Mouse (Mus musculus): ENCODE data around the gene Ppox. TPM values are rescaled to one million over a fixed set of nuclear protein-coding genes. Genes with fewer than 3 reads are reported as not detected.
A peak's percentile ranks its signal among the peaks of the same experiment; 100 is the strongest.

Ppox gene
- polyA plus RNA-seq, 1 experiment from 2014 or later: 56.0 TPM

GRCm38 (mm10) chr1:171272086-171272485 is 8.9 kb downstream of the Ppox start:
- ATAC-seq: no peak
- H3K36me3 ChIP-seq: peaks cover 54% of the 10 kb centered on the region
- H3K27ac ChIP-seq: no peak overlapping the region
- 98% methylated on average over 3 of the region's 3 CpGs for WGBS
- 0 out of 2 replicates have a peak overlapping the region, but pooled peaks have one; percentile 62 for H3K4me3 ChIP-seq (replicated peaks)
- no peak overlapping the region for H3K9ac ChIP-seq (replicated peaks)
- H3K4me2 ChIP-seq (replicated peaks): 0 out of 2 replicates have a peak overlapping the region, but pooled peaks have one; percentile 96
- H3K9me3 ChIP-seq: no peaks in the 10 kb centered on the region
- H3K27me3 ChIP-seq: 0 out of 2 replicates have a peak, but pooled peaks cover under 1% of the 10 kb centered on the region
- peaks cover 20% of the 10 kb centered on the region for H3K4me1 ChIP-seq (replicated peaks)

DNA sequence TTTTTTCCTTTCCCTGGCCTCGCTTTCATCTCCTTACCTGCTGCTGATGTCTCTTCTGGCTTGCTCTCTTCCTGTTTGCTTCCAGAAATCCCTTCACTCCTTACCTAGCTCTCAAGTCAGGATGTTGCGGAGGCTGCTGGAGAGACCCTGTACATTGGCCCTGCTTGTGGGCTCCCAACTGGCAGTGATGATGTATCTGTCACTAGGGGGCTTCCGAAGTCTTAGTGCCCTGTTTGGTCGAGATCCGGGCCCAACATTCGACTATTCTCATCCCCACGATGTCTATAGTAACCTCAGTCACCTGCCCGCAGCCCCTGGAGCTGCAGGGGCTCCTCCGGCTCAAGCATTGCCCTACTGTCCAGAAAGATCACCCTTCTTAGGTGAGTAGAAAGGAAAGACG is 9.4 kb downstream of the Ppox start:
- Histone ChIP-seq H3K9me3 (no peaks in the 10 kb centered on the region), H3K9ac (replicated peaks) (no peak overlapping the region), H3K4me2 (replicated peaks) (peak overlapping the region; percentile 96), H3K36me3 (peaks cover 49% of the 10 kb centered on the region), H3K27me3 (0 out of 2 replicates have a peak, but pooled peaks cover 3% of the 10 kb centered on the region), H3K4me3 (replicated peaks) (peak overlapping the region; percentile 62; the same call in 1 of the 2 replicates), H3K4me1 (replicated peaks) (peaks cover 20% of the 10 kb centered on the region), H3K27ac (no peak overlapping the region)
- ATAC-seq: no peak
- WGBS: 70% methylated on average over 10 of the region's 10 CpGs

- WGBS: 63% methylated on average over 9 of the region's 9 CpGs
- no peak for ATAC-seq
- H3K36me3 ChIP-seq: peaks cover 45% of the 10 kb centered on the region
- H3K9ac ChIP-seq (replicated peaks): peak overlapping the region; percentile 89
- H3K4me1 ChIP-seq (replicated peaks): peaks cover 20% of the 10 kb centered on the region
- H3K4me3 ChIP-seq (replicated peaks): peak overlapping the region; percentile 62
- H3K4me2 ChIP-seq (replicated peaks): peak overlapping the region; percentile 96
- no peaks in the 10 kb centered on the region for H3K9me3 ChIP-seq
- no peak overlapping the region for H3K27ac ChIP-seq
- H3K27me3 ChIP-seq: 0 out of 2 replicates have a peak, but pooled peaks cover 3% of the 10 kb centered on the region
These were observed 9.8 kb downstream of the Ppox start for GRCm38 (mm10) chr1:171271196-171271595.

GRCm38 (mm10) chr1:171270573-171270900 is 10.4 kb downstream of the Ppox start:
- peak overlapping the region; percentile 96 for H3K4me2 ChIP-seq (replicated peaks)
- peaks cover 20% of the 10 kb centered on the region for H3K4me1 ChIP-seq (replicated peaks)
- peaks cover 38% of the 10 kb centered on the region for H3K36me3 ChIP-seq
- H3K9me3 ChIP-seq: no peaks in the 10 kb centered on the region
- H3K27me3 ChIP-seq: 0 out of 2 replicates have a peak, but pooled peaks cover 3% of the 10 kb centered on the region
- no peak overlapping the region for H3K27ac ChIP-seq
- WGBS: under 1% methylated on average over 19 of the region's 19 CpGs
- ATAC-seq: peak; percentile 88
- peak overlapping the region; percentile 62 for H3K4me3 ChIP-seq (replicated peaks)
- H3K9ac ChIP-seq (replicated peaks): peak overlapping the region; percentile 89

DNA sequence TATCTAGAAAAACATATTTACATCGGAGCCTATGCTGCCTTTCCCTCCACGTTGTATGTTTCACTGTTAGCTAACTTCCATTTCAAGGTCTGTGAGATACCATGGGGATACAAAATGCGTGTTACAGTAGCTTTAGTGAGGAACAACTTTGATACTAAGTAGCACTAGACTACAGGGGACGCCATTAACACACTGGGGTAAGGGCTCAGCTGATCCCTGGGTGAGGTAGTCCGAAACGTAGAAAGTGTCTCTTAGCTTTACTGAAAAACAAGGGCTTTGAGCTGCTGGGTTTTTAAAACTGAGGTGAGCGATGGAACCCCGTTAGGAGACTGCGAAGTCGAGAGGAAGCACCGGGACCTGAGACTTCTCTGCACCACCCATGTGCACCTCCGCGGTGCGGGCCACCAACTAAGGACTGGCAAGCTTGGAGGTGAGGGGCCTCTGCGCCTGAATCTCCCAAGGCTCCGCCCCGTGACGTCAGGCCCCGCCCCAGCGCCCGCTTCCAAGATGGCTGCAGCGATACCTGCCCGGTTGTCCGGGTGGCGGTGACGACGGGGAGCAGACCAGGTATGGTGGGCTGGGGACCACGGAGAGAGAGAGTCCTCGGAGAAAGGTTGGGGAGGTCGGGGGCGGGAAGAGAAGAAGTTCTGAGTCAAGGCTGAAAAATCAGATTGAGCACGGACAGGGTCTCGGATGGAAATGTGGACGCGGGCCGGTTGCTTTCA is 11.0 kb downstream of the Ppox start, which contains the start of gene B4galt3:
Gene B4galt3 (plus strand): TSS at position 481 of the 725 bp plus-strand sequence.
- peak within 1 kb of the TSS; percentile 96 for H3K4me2 ChIP-seq (replicated peaks)
- H3K27ac ChIP-seq: peak within 1 kb of the TSS; percentile 40
- H3K4me3 ChIP-seq (replicated peaks): peak within 1 kb of the TSS; percentile 62
- H3K4me1 ChIP-seq (replicated peaks): peaks cover 20% of the 10 kb centered on the region
- ATAC-seq: peak; percentile 96
- peaks cover 33% of the 10 kb centered on the region for H3K36me3 ChIP-seq
- H3K9ac ChIP-seq (replicated peaks): peak within 1 kb of the TSS; percentile 89
- 4% methylated on average over 36 of the region's 36 CpGs for WGBS
- H3K27me3 ChIP-seq: peaks cover 7% of the 10 kb centered on the region; the same call in 1 of the 2 replicates
- no peaks in the 10 kb centered on the region for H3K9me3 ChIP-seq

GRCm38 (mm10) chr1:171268341-171268740 is 12.6 kb downstream of the Ppox start:
- WGBS: 66% methylated on average over 1 of the region's 1 CpGs

GRCm38 (mm10) chr1:171265971-171266744 is 14.8 kb downstream of the Ppox start:
- no peak overlapping the region for H3K27ac ChIP-seq
- H3K4me3 ChIP-seq (replicated peaks): no peak overlapping the region
- H3K27me3 ChIP-seq: peaks cover 8% of the 10 kb centered on the region; the same call in 1 of the 2 replicates
- 88% methylated on average over 4 of the region's 4 CpGs for WGBS
- no peak overlapping the region for H3K9ac ChIP-seq (replicated peaks)
- no peaks in the 10 kb centered on the region for H3K9me3 ChIP-seq
- H3K4me1 ChIP-seq (replicated peaks): peaks cover 24% of the 10 kb centered on the region
- H3K36me3 ChIP-seq: no peaks in the 10 kb centered on the region
- H3K4me2 ChIP-seq (replicated peaks): no peak overlapping the region
- ATAC-seq: no peak

More at GRCm38 (mm10) chr1:171268341-171268740, 12.6 kb downstream of the Ppox start:
- Histone ChIP-seq H3K27ac (no peak overlapping the region), H3K4me1 (replicated peaks) (peaks cover 23% of the 10 kb centered on the region), H3K9me3 (no peaks in the 10 kb centered on the region), H3K27me3 (peaks cover 8% of the 10 kb centered on the region; the same call in 1 of the 2 replicates), H3K4me3 (replicated peaks) (no peak overlapping the region), H3K9ac (replicated peaks) (no peak overlapping the region), H3K4me2 (replicated peaks) (no peak overlapping the region), H3K36me3 (peaks cover 16% of the 10 kb centered on the region)
- ATAC-seq: no peak

DNA sequence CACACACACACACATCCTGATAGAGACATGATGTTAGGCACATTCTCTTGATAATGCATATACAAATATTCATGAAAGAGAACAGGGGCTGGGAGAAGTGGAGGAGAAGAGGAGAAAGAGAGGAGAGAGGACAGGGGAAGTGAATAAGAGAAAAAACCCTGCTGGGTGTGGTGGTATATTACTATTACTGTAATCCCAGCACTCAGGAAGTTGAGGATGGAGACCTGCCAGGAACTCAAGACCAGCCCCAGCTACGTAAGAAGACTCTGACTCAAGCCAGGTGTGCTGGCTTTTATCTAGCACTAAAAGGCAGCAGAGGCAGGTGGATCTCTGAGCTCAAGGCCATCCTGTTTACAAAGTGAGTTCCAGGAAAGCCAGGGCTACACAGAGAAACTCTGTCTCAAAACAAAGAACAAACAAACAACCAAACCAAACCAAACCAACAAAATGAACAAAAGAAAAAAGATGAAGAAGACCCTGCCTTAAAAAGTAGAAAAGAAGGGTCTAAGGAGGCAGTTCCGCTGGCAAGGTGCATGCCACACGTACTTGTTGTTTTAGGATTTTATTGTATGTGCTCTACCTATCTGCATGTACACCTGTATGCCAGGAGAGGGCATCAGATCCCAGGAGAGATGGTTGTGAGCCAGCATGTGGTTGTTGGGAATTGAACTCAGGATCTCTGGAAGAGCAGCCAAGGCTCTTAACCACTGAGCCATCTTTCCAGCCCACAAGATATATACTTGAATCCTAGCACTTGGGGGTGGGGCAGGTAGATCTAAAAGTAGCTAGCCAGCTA is 17.1 kb downstream of the Ppox start:
- peaks cover 8% of the 10 kb centered on the region; the same call in 1 of the 2 replicates for H3K27me3 ChIP-seq
- H3K36me3 ChIP-seq: peaks cover 4% of the 10 kb centered on the region
- H3K9me3 ChIP-seq: no peaks in the 10 kb centered on the region
- no peak overlapping the region for H3K9ac ChIP-seq (replicated peaks)
- H3K27ac ChIP-seq: peak overlapping the region; percentile 70
- no peak overlapping the region for H3K4me3 ChIP-seq (replicated peaks)
- ATAC-seq: no peak
- H3K4me2 ChIP-seq (replicated peaks): peak overlapping the region; percentile 55; the same call in 1 of the 2 replicates
- 93% methylated on average over 3 of the region's 3 CpGs for WGBS
- peaks cover 12% of the 10 kb centered on the region for H3K4me1 ChIP-seq (replicated peaks)

- Histone ChIP-seq H3K27me3 (peaks cover 8% of the 10 kb centered on the region; the same call in 1 of the 2 replicates), H3K9ac (replicated peaks) (no peak overlapping the region), H3K4me2 (replicated peaks) (peak overlapping the region; percentile 55), H3K36me3 (peaks cover 7% of the 10 kb centered on the region), H3K4me3 (replicated peaks) (peak overlapping the region; percentile 31; the same call in 1 of the 2 replicates), H3K9me3 (no peaks in the 10 kb centered on the region), H3K4me1 (replicated peaks) (peaks cover 12% of the 10 kb centered on the region), H3K27ac (peak overlapping the region; percentile 70)
- peak; percentile 95 for ATAC-seq
- 0% methylated on average over 2 of the region's 2 CpGs for WGBS
These were observed 17.8 kb downstream of the Ppox start for GRCm38 (mm10) chr1:171263185-171263611.

DNA sequence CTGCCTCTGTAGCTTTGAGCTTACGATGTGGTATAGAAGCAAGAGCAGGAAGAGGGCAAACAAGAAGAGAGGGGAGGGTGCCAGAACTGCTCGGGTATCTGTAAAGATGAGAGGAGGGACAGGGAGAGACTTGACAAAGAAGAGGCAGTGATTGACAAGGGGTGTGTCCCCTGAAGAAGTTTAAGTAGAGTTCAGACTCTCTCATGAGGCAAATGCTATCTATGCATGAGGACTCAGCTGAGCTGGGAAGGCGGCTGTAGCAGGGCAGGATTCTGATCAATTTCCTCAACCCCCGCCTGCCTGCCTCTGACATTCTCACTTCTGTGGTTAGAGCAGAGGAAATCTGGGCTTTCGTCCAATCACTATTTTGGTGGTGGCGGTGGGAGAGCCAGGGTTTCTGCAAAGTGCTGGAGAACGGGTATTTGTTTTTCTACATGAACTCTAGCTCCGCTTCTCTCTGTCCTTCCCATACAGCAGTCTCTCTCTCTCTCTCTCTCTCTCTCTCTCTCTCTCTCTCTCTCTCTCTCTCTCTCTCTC is 18.3 kb downstream of the Ppox start:
- peak; percentile 79 for ATAC-seq
- Histone ChIP-seq H3K9me3 (no peaks in the 10 kb centered on the region), H3K4me1 (replicated peaks) (peaks cover 12% of the 10 kb centered on the region), H3K27ac (peak overlapping the region; percentile 82), H3K36me3 (peaks cover 7% of the 10 kb centered on the region), H3K27me3 (peaks cover 8% of the 10 kb centered on the region; the same call in 1 of the 2 replicates), H3K9ac (replicated peaks) (peak overlapping the region; percentile 58), H3K4me3 (replicated peaks) (peak overlapping the region; percentile 31), H3K4me2 (replicated peaks) (peak overlapping the region; percentile 55)
- 8% methylated on average over 8 of the region's 8 CpGs for WGBS

- no peak for ATAC-seq
- Histone ChIP-seq H3K4me2 (replicated peaks) (no peak overlapping the region), H3K4me1 (replicated peaks) (peaks cover 12% of the 10 kb centered on the region), H3K9me3 (no peaks in the 10 kb centered on the region), H3K9ac (replicated peaks) (no peak overlapping the region), H3K4me3 (replicated peaks) (no peak overlapping the region), H3K27me3 (peaks cover 4% of the 10 kb centered on the region; the same call in 1 of the 2 replicates), H3K27ac (no peak overlapping the region), H3K36me3 (peaks cover 7% of the 10 kb centered on the region)
- WGBS: 91% methylated on average over 3 of the region's 3 CpGs
These were observed 20.7 kb downstream of the Ppox start for GRCm38 (mm10) chr1:171260316-171260715.
